Mouse (Mus musculus): ENCODE results near the gene Asap3.
A peak's percentile ranks its signal among the peaks of the same experiment; 100 is the strongest.

Gene Asap3

DNA sequence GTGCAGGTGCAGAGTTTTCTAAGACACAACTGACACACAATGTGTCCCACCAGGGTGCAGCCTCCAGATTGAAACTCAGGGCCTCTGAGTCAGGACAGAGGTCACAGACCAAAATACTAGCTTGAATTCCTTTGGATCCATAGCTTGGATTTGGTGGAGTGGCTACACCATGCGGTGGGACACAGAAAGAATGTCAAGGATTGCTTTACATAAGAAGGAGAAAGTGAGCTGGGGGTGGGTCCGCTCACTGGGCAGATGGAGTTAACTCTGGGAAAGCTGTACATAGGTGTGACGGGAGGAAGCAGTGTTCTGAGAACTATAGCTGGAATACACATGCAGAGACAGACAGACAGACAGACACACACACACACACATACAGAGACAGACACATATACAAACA, 53.8 kb downstream of the Asap3 start:
- no peak for DNase-seq (ENCODE audit: extremely low spot score)

GRCm38 (mm10) chr4:136260491-136261180, 54.5 kb downstream of the Asap3 start:
- peak; percentile 84 for DNase-seq (ENCODE audit: extremely low spot score)

- no peak for DNase-seq (ENCODE audit: extremely low spot score)
Measured at GRCm38 (mm10) chr4:136261912-136262311, 55.7 kb downstream of the Asap3 start.

DNA sequence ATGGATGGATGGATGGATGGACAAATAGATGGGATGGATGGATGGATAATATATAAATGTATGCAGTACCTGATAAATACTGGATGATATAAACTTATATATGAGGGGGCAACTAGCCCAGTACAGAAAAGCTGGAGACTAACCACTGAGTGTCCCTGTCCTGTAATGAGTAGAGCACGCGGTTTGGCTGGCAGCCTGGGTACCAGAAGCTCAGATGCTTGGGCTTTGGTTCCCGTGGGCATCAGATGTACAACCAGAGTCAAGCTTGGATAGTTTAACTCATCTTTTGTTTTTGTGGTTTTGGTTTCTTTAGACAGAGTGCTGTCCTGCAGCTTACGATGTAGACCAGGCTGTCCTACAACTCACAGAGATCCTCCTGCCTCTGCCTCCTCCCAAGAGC, 57.4 kb downstream of the Asap3 start:
- no peak for DNase-seq (ENCODE audit: extremely low spot score)

DNA sequence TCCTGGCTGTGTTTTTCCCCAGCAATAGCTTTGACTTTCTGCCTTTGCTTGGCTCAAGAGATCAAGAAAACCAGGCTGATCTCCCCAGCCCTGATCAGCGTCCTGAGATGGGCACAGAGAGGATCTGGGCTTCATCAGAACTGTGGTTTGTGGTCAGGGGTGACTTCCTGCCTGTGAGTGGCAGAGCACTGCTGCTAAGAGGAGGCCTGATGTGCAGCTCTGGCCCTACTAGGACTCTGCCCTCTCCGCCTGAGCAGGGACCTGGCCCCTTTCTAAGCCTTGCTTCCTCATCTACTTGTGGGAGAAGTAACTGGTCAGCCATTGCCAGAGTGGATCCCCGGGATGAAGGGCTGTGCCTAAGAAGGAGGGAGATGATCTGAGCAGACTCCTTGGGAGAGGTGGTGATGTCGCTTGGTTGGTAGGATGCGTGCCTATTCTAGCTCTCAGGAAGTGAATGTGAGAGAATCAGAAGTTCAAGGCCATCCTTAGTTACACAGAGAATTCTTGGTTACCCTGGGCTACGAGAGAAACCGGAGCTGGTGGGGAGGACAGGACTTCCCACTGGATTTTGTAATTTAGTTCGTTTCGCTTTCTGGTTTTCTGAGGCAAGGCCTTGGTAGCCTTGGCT, 60.7 kb downstream of the Asap3 start:
- no peak for DNase-seq (ENCODE audit: extremely low spot score)

- no peak for DNase-seq (ENCODE audit: extremely low spot score)
Measured at GRCm38 (mm10) chr4:136268912-136269311, 62.7 kb downstream of the Asap3 start.

- no peak for DNase-seq (ENCODE audit: extremely low spot score)
Measured at GRCm38 (mm10) chr4:136270648-136271047, 64.5 kb downstream of the Asap3 start.

GRCm38 (mm10) chr4:136281097-136281496, 74.9 kb downstream of the Asap3 start:
- no peak for DNase-seq (ENCODE audit: extremely low spot score)

DNA sequence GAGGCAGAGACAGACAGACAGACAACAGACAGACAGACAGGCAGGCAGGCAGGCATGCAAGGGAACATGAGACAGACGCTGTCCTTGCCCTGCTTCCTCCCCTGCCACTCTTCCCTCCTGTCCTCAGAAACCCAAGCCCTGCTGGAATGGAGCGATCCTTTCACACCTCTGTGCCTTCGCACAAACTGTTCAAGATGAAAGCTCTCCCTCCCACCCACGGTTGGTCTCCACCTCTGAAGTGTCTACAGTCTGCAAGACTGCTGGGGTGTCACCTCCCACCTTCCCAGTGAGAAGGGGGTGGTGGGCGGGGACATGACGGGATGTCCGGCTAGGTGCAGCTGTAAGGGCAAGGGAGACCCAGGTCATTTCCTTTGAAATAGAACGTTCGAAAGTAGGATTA, 75.4 kb downstream of the Asap3 start:
- DNase-seq (ENCODE audit: extremely low spot score) = no peak

- peak; percentile 58 for DNase-seq (ENCODE audit: extremely low spot score)
Measured at GRCm38 (mm10) chr4:136282621-136283480, 76.7 kb downstream of the Asap3 start.

DNA sequence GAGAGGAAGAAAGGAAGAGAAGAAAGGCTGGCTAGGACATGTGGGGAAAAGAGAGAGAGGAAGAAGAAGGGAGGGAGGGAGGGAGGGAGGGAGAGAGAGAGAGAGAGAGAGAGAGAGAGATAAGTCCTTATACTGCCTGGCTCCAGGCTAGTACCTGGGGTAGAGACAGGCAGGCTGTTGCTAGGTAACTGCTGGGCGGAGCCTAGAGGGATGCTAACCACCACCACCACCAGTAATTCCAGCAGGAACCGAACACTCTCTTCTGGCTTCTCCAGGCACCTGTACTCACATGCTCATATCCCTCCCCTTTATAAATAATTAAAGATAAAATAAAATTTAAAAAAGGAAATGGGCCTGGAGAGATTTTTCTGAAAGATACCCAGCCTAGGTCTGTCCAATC, 77.6 kb downstream of the Asap3 start:
- no peak for DNase-seq (ENCODE audit: extremely low spot score)

DNA sequence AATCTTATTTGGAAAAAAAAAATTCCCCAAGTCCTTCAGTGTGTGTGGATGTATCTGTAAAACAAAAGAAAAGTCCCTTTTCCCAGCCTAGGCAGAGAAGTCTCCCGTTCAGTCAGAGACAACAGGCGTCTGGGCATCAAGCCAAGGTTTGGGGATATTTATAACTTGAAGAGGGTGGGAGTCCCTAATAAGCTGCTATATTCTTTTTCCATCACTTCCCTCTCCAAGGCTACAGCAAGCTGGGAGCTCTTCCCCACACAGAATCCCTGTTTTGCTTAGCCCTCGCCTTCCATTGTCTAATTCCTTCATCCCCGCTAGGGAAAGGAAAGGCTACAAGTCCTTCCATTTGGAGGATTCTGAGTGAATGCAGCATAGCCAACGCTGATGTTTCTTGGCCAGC, 78.3 kb downstream of the Asap3 start, which contains the start of gene Zfp46:
Gene Zfp46 (plus strand): TSS at position 229 of the 400 bp plus-strand sequence.
- DNase-seq (ENCODE audit: extremely low spot score) = no peak

- no peak for DNase-seq (ENCODE audit: extremely low spot score)
Measured at GRCm38 (mm10) chr4:136284891-136285290, 78.7 kb downstream of the Asap3 start.

DNA sequence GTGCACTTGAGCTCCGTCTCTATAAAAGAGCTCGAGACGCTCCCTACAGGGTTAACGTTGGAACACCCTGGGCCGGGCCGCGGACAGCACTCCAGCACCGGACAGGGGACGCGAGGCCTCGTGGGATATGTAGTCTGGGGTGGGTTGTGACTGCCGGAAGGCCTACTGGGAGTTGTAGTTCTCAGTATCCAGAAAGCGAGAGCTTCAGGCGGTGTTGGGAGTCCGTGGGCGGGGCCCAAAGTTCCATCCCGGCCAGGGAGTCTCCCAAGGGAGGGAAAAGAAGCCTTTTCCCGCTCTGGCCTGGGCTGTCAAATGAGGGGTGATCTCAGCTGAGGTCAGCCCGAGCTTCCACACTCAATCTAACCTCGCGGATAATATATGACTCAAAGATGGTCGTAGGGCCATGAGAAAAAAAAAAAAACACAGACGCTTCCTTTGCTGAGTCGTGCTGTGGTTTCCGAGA, 79.2 kb downstream of the Asap3 start:
- DNase-seq (ENCODE audit: extremely low spot score) = peak; percentile 93

- DNase-seq (ENCODE audit: extremely low spot score) = peak; percentile 93
Measured at GRCm38 (mm10) chr4:136285811-136286371, 79.7 kb downstream of the Asap3 start.

DNA sequence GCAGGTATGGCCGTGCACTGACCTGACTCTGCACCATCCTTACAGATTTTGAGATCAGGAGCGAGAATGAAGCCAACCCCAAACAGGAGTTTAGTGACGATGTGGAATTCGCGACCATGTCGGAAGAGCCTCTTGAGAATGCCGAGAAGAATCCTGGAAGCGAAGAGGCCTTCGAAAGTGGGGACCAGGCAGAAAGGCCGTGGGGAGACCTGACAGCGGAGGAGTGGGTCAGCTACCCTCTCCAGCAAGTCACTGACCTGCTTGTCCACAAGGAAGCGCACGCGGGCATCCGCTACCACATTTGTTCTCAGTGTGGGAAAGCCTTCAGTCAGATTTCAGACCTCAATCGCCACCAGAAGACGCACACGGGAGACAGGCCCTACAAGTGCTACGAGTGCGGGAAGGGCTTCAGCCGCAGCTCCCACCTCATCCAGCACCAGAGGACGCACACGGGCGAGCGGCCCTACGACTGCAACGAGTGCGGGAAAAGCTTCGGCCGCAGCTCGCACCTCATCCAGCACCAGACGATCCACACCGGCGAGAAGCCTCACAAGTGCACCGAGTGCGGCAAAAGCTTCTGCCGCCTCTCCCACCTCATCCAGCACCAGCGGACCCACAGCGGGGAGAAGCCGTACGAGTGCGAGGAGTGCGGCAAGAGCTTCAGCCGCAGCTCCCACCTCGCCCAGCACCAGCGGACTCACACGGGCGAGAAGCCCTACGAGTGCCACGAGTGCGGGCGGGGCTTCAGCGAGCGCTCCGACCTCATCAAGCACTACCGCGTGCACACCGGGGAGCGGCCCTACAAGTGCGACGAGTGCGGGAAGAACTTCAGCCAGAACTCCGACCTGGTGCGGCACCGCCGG, 84.0 kb downstream of the Asap3 start:
- peak; percentile 35 for DNase-seq (ENCODE audit: extremely low spot score)

DNA sequence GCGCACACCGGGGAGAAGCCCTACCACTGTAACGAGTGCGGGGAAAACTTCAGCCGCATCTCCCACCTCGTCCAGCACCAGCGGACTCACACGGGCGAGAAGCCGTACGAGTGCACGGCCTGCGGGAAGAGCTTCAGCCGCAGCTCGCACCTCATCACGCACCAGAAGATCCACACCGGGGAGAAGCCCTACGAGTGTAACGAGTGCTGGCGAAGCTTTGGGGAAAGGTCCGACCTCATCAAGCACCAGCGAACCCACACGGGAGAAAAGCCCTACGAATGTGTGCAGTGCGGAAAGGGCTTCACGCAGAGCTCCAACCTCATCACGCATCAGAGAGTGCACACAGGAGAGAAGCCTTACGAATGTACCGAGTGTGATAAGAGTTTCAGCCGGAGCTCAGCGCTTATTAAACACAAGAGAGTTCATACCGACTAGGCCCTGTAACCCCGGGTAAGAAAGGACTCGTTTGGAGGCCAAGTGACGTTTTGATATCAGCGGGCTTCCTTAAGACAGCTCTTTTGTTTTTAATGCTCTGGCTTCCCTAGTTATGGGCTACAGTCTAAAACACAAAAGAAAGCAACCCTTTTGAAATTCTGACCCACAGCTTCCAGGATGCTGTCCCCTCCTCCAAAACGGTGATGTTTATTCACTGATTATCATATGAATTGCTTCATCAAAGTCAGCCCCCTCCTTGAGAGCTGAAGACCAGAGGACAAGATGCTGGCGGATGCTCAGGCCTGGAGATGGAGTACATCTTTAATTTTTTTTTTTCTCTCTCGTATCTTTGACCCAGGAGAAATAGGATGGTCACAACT, 84.8 kb downstream of the Asap3 start:
- no peak for DNase-seq (ENCODE audit: extremely low spot score)

GRCm38 (mm10) chr4:136291692-136292091, 85.5 kb downstream of the Asap3 start:
- no peak for DNase-seq (ENCODE audit: extremely low spot score)
